Mouse (Mus musculus): Measurements from ENCODE around the gene Nit2. TPM values are rescaled to one million over a fixed set of nuclear protein-coding genes. Genes with fewer than 3 reads are reported as not detected.

Gene Nit2
- total and polyA plus RNA-seq, 2 experiments from 2014 or later: 40.3 to 54.1 TPM

DNA sequence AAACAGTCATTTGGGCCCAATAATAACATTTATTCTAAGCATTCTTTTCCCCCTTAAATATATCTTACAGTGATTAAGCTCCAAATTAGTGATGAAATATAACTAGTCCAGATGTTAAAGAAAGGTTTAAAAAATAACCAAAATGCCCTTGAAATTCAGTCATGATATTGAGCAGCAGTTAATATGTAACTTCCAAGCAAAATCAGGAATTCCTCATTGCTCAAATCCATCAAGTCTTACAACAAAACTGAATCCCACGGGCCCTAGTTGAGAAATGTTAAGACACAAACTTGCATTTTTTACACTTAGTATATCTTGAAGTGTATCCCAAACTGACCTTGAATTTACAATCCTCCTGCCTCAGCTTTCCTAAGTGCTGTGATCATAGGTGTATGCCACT, 3.4 kb downstream of the Nit2 start:
- no peak for ATAC-seq (ENCODE audit: insufficient read depth, low read depth)
- Histone ChIP-seq H3K27ac (ENCODE audit: low read depth) (no peak overlapping the region), H3K27me3 (ENCODE audit: control insufficient read depth, insufficient read depth, low read length) (no peaks in the 10 kb centered on the region), H3K9ac (replicated peaks; ENCODE audit: low read depth, low read length) (no peak overlapping the region), H3K4me3 (ENCODE audit: low read depth, low read length) (no peak overlapping the region), H3K9me3 (replicated peaks; ENCODE audit: control insufficient read depth, low read length) (no peaks in the 10 kb centered on the region), H3K4me1 (ENCODE audit: control insufficient read depth, insufficient read depth) (no peaks in the 10 kb centered on the region), H3K4me2 (ENCODE audit: low read depth, low read length) (no peak overlapping the region), H3K36me3 (replicated peaks; ENCODE audit: control insufficient read depth, insufficient read depth, low read length) (peaks cover 26% of the 10 kb centered on the region)
- 87% methylated on average over 1 of the region's 1 CpGs for WGBS
- TF ChIP-seq CTCF (IDR thresholded peaks at IDR 0.05; ENCODE audit: low read depth) (no peak), EP300 (IDR thresholded peaks at IDR 0.05; ENCODE audit: low read depth) (no peak)
- DNase-seq (ENCODE audit: low spot score): no peak

DNA sequence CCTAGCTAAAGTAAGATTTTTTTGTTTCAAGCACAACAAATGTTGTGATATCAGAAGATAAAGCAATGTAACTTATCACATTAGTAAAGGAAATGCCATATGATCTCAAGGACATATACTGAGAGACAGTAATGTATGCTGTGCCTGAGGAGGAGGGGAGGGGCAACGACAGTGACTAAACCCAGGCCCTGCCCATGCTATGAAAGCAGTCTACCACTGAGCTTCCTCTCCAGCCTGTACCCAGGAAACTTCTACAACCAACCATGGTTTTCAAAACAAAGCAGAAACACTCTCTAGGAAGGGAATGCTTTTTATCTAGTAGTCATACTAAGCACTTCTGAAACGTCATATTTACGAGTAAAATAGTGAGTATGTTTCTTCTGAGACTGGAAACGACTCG, 4.3 kb downstream of the Nit2 start:
- H3K9me3 ChIP-seq (replicated peaks; ENCODE audit: control insufficient read depth, low read length): no peaks in the 10 kb centered on the region
- DNase-seq (ENCODE audit: low spot score) (no peak), ATAC-seq (ENCODE audit: insufficient read depth, low read depth) (no peak)
- H3K4me3 ChIP-seq (ENCODE audit: low read depth, low read length): no peak overlapping the region
- H3K9ac ChIP-seq (replicated peaks; ENCODE audit: low read depth, low read length): no peak overlapping the region
- no peak overlapping the region for H3K27ac ChIP-seq (ENCODE audit: low read depth)
- no peak for TF ChIP-seq EP300 (IDR thresholded peaks at IDR 0.05; ENCODE audit: low read depth)
- TF ChIP-seq CTCF (IDR thresholded peaks at IDR 0.05; ENCODE audit: low read depth): no peak
- no peaks in the 10 kb centered on the region for H3K4me1 ChIP-seq (ENCODE audit: control insufficient read depth, insufficient read depth)
- H3K4me2 ChIP-seq (ENCODE audit: low read depth, low read length): no peak overlapping the region
- H3K36me3 ChIP-seq (replicated peaks; ENCODE audit: control insufficient read depth, insufficient read depth, low read length): peaks cover 33% of the 10 kb centered on the region
- no peaks in the 10 kb centered on the region for H3K27me3 ChIP-seq (ENCODE audit: control insufficient read depth, insufficient read depth, low read length)
- 86% methylated on average over 5 of the region's 5 CpGs for WGBS

DNA sequence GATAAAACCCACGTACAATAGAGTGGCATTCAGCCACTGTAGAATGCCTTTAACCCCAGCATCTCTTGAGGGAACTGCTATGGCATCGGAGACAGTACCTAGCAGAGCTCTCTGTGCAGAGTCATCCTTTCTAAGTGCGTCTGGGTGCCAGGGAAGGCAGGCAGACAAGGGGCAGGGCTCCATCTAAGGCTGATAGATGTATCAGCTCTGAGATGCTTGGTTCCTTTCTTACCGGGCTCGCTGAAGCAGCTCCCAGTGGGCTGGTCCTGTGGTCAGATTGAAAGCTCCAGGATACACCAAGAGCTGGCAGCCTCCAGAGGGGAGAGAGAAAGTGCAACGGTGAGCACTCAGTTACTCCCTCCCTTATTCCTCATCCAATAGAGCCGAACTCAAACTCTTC, 7.3 kb downstream of the Nit2 start:
- Histone ChIP-seq H3K9ac (replicated peaks; ENCODE audit: low read depth, low read length) (no peak overlapping the region), H3K4me2 (ENCODE audit: low read depth, low read length) (no peak overlapping the region), H3K36me3 (replicated peaks; ENCODE audit: control insufficient read depth, insufficient read depth, low read length) (peaks cover 57% of the 10 kb centered on the region), H3K27ac (ENCODE audit: low read depth) (no peak overlapping the region), H3K9me3 (replicated peaks; ENCODE audit: control insufficient read depth, low read length) (no peaks in the 10 kb centered on the region), H3K27me3 (ENCODE audit: control insufficient read depth, insufficient read depth, low read length) (no peaks in the 10 kb centered on the region), H3K4me3 (ENCODE audit: low read depth, low read length) (no peak overlapping the region), H3K4me1 (ENCODE audit: control insufficient read depth, insufficient read depth) (no peaks in the 10 kb centered on the region)
- WGBS: 47% methylated on average over 7 of the region's 7 CpGs
- ATAC-seq (ENCODE audit: insufficient read depth, low read depth) (no peak), DNase-seq (ENCODE audit: low spot score) (no peak)
- TF ChIP-seq EP300 (IDR thresholded peaks at IDR 0.05; ENCODE audit: low read depth) (no peak), CTCF (IDR thresholded peaks at IDR 0.05; ENCODE audit: low read depth) (no peak)

DNA sequence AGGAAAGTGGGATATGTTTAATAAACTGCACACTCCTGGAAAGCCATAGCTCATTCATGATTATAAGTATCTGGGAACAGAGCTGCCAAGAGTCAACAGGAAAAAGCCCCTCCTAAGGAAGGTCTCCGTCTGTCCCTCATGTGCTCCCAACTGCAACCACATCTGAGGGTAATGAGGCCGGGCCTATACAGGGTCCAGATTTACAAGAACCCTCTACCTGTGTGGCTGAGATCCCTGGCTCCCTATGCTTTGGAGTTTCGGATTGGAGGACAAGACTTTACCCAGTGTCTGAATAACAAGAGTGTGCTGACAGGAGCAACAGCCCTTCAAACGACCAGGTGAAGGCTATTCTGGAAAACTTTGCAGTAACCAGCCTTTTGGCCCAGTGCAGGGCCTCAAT, 9.4 kb downstream of the Nit2 start:
- Histone ChIP-seq H3K4me3 (ENCODE audit: low read depth, low read length) (no peak overlapping the region), H3K4me2 (ENCODE audit: low read depth, low read length) (no peak overlapping the region), H3K9me3 (replicated peaks; ENCODE audit: control insufficient read depth, low read length) (no peaks in the 10 kb centered on the region), H3K9ac (replicated peaks; ENCODE audit: low read depth, low read length) (no peak overlapping the region), H3K27ac (ENCODE audit: low read depth) (no peak overlapping the region), H3K36me3 (replicated peaks; ENCODE audit: control insufficient read depth, insufficient read depth, low read length) (peaks cover 60% of the 10 kb centered on the region), H3K4me1 (ENCODE audit: control insufficient read depth, insufficient read depth) (no peaks in the 10 kb centered on the region), H3K27me3 (ENCODE audit: control insufficient read depth, insufficient read depth, low read length) (no peaks in the 10 kb centered on the region)
- WGBS: 59% methylated on average over 4 of the region's 4 CpGs
- TF ChIP-seq EP300 (IDR thresholded peaks at IDR 0.05; ENCODE audit: low read depth) (no peak), CTCF (IDR thresholded peaks at IDR 0.05; ENCODE audit: low read depth) (no peak)
- DNase-seq (ENCODE audit: low spot score): no peak
- no peak for ATAC-seq (ENCODE audit: insufficient read depth, low read depth)

DNA sequence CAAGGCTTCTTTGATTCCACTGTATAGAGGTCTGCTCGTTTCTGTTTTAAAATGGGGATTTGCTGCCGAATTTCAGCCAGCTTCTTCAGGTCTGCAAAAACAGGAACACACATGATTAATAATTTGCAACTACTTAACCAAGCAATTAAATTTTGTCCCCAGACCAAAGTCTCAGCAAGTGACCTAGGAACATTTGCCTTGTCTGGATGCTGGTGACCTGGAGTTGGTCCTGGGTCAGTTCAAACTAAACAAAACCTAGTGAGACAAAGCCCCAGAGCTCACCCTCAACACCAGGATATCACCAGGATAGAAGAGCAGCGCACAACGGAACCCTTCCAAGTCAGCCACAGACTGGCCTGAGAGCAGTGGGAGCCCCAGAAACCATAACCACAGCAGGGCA, 10.1 kb downstream of the Nit2 start:
- H3K9me3 ChIP-seq (replicated peaks; ENCODE audit: control insufficient read depth, low read length): no peaks in the 10 kb centered on the region
- ATAC-seq (ENCODE audit: insufficient read depth, low read depth) (no peak), DNase-seq (ENCODE audit: low spot score) (no peak)
- no peak for TF ChIP-seq CTCF (IDR thresholded peaks at IDR 0.05; ENCODE audit: low read depth)
- no peak for TF ChIP-seq EP300 (IDR thresholded peaks at IDR 0.05; ENCODE audit: low read depth)
- H3K27me3 ChIP-seq (ENCODE audit: control insufficient read depth, insufficient read depth, low read length): no peaks in the 10 kb centered on the region
- no peak overlapping the region for H3K9ac ChIP-seq (replicated peaks; ENCODE audit: low read depth, low read length)
- no peak overlapping the region for H3K27ac ChIP-seq (ENCODE audit: low read depth)
- H3K36me3 ChIP-seq (replicated peaks; ENCODE audit: control insufficient read depth, insufficient read depth, low read length): peaks cover 65% of the 10 kb centered on the region
- H3K4me2 ChIP-seq (ENCODE audit: low read depth, low read length): no peak overlapping the region
- WGBS: 87% methylated on average over 4 of the region's 4 CpGs
- H3K4me1 ChIP-seq (ENCODE audit: control insufficient read depth, insufficient read depth): no peaks in the 10 kb centered on the region
- H3K4me3 ChIP-seq (ENCODE audit: low read depth, low read length): no peak overlapping the region

DNA sequence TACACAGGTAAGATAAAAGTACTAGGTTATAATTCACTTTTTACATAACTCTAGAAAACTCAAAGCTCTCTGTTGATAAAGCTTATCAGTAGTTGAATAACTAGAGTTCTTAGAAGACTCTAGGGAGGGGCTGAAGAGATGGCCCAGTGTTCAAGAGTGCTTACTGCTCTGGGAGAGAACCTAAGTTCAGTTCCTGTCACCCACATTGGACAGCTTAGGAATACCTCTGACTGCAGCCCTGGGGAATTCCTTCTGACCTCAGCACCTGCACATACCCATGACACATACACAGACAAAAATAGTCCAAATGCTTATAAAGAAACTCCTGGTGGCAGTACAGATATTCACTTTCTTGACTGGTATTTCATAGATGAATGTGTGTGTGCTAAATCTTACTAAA, 11.2 kb downstream of the Nit2 start:
- TF ChIP-seq EP300 (IDR thresholded peaks at IDR 0.05; ENCODE audit: low read depth): no peak
- TF ChIP-seq CTCF (IDR thresholded peaks at IDR 0.05; ENCODE audit: low read depth): no peak
- no peaks in the 10 kb centered on the region for H3K9me3 ChIP-seq (replicated peaks; ENCODE audit: control insufficient read depth, low read length)
- no peak for ATAC-seq (ENCODE audit: insufficient read depth, low read depth)
- H3K36me3 ChIP-seq (replicated peaks; ENCODE audit: control insufficient read depth, insufficient read depth, low read length): peaks cover 70% of the 10 kb centered on the region
- H3K27ac ChIP-seq (ENCODE audit: low read depth): no peak overlapping the region
- H3K9ac ChIP-seq (replicated peaks; ENCODE audit: low read depth, low read length): no peak overlapping the region
- no peaks in the 10 kb centered on the region for H3K4me1 ChIP-seq (ENCODE audit: control insufficient read depth, insufficient read depth)
- H3K27me3 ChIP-seq (ENCODE audit: control insufficient read depth, insufficient read depth, low read length): no peaks in the 10 kb centered on the region
- H3K4me3 ChIP-seq (ENCODE audit: low read depth, low read length): no peak overlapping the region
- no peak overlapping the region for H3K4me2 ChIP-seq (ENCODE audit: low read depth, low read length)
- DNase-seq (ENCODE audit: low spot score): no peak

All from heart, postnatal 0 days (tissue).